Mouse (Mus musculus): ENCODE measurements around the gene Adck1. TPM values are rescaled to one million over a fixed set of nuclear protein-coding genes. Genes with fewer than 3 reads are reported as not detected.

Gene Adck1
- polyA plus RNA-seq, 1 experiment, result 10.7 TPM

GRCm38 (mm10) chr12:88372018-88372417 is 11.7 kb downstream of the Adck1 start:
- Histone ChIP-seq H3K27ac (ENCODE audit: insufficient read depth, low read length) (no peak overlapping the region), H3K4me3 (ENCODE audit: insufficient read depth, low read length) (no peak overlapping the region), H3K4me1 (ENCODE audit: control insufficient read depth, insufficient read depth, low read length) (no peaks in the 10 kb centered on the region)
- no peak for TF ChIP-seq CTCF (IDR thresholded peaks at IDR 0.05; ENCODE audit: borderline replicate concordance, insufficient read depth, low read length)
- TF ChIP-seq POLR2A (IDR thresholded peaks at IDR 0.05; ENCODE audit: low read depth, low read length), result no peak

GRCm38 (mm10) chr12:88376820-88377219 is 16.5 kb downstream of the Adck1 start:
- Histone ChIP-seq H3K4me3 (ENCODE audit: insufficient read depth, low read length) (no peak overlapping the region), H3K27ac (ENCODE audit: insufficient read depth, low read length) (no peak overlapping the region), H3K4me1 (ENCODE audit: control insufficient read depth, insufficient read depth, low read length) (no peaks in the 10 kb centered on the region)
- no peak for TF ChIP-seq POLR2A (IDR thresholded peaks at IDR 0.05; ENCODE audit: low read depth, low read length)
- no peak for TF ChIP-seq CTCF (IDR thresholded peaks at IDR 0.05; ENCODE audit: borderline replicate concordance, insufficient read depth, low read length)

GRCm38 (mm10) chr12:88378256-88378655 is 17.9 kb downstream of the Adck1 start:
- no peak for TF ChIP-seq POLR2A (IDR thresholded peaks at IDR 0.05; ENCODE audit: low read depth, low read length)
- TF ChIP-seq CTCF (IDR thresholded peaks at IDR 0.05; ENCODE audit: borderline replicate concordance, insufficient read depth, low read length), result no peak
- H3K4me3 ChIP-seq (ENCODE audit: insufficient read depth, low read length), result no peak overlapping the region
- no peaks in the 10 kb centered on the region for H3K4me1 ChIP-seq (ENCODE audit: control insufficient read depth, insufficient read depth, low read length)
- H3K27ac ChIP-seq (ENCODE audit: insufficient read depth, low read length), result no peak overlapping the region

- Histone ChIP-seq H3K27ac (ENCODE audit: insufficient read depth, low read length) (no peak overlapping the region), H3K4me1 (ENCODE audit: control insufficient read depth, insufficient read depth, low read length) (no peaks in the 10 kb centered on the region), H3K4me3 (ENCODE audit: insufficient read depth, low read length) (no peak overlapping the region)
- TF ChIP-seq CTCF (IDR thresholded peaks at IDR 0.05; ENCODE audit: borderline replicate concordance, insufficient read depth, low read length) (no peak), POLR2A (IDR thresholded peaks at IDR 0.05; ENCODE audit: low read depth, low read length) (no peak)
Measured at GRCm38 (mm10) chr12:88388832-88389231, 28.5 kb downstream of the Adck1 start.

GRCm38 (mm10) chr12:88398658-88399057 is 38.3 kb downstream of the Adck1 start:
- TF ChIP-seq POLR2A (IDR thresholded peaks at IDR 0.05; ENCODE audit: low read depth, low read length) (no peak), CTCF (IDR thresholded peaks at IDR 0.05; ENCODE audit: borderline replicate concordance, insufficient read depth, low read length) (no peak)
- H3K4me3 ChIP-seq (ENCODE audit: insufficient read depth, low read length), result no peak overlapping the region
- no peak overlapping the region for H3K27ac ChIP-seq (ENCODE audit: insufficient read depth, low read length)
- no peaks in the 10 kb centered on the region for H3K4me1 ChIP-seq (ENCODE audit: control insufficient read depth, insufficient read depth, low read length)

GRCm38 (mm10) chr12:88403541-88403940 is 43.2 kb downstream of the Adck1 start:
- Histone ChIP-seq H3K27ac (ENCODE audit: insufficient read depth, low read length) (no peak overlapping the region), H3K4me1 (ENCODE audit: control insufficient read depth, insufficient read depth, low read length) (no peaks in the 10 kb centered on the region), H3K4me3 (ENCODE audit: insufficient read depth, low read length) (no peak overlapping the region)
- TF ChIP-seq POLR2A (IDR thresholded peaks at IDR 0.05; ENCODE audit: low read depth, low read length) (no peak), CTCF (IDR thresholded peaks at IDR 0.05; ENCODE audit: borderline replicate concordance, insufficient read depth, low read length) (no peak)

- H3K4me1 ChIP-seq (ENCODE audit: control insufficient read depth, insufficient read depth, low read length), result no peaks in the 10 kb centered on the region
- peak; percentile 46; the same call in 1 of the 2 replicates for TF ChIP-seq CTCF (IDR thresholded peaks at IDR 0.05; ENCODE audit: borderline replicate concordance, insufficient read depth, low read length)
- no peak for TF ChIP-seq POLR2A (IDR thresholded peaks at IDR 0.05; ENCODE audit: low read depth, low read length)
- no peak overlapping the region for H3K4me3 ChIP-seq (ENCODE audit: insufficient read depth, low read length)
- H3K27ac ChIP-seq (ENCODE audit: insufficient read depth, low read length), result no peak overlapping the region
Measured at GRCm38 (mm10) chr12:88405113-88405512, 44.8 kb downstream of the Adck1 start.

GRCm38 (mm10) chr12:88407996-88408322 is 47.6 kb downstream of the Adck1 start:
- H3K4me3 ChIP-seq (ENCODE audit: insufficient read depth, low read length), result no peak overlapping the region
- no peak for TF ChIP-seq CTCF (IDR thresholded peaks at IDR 0.05; ENCODE audit: borderline replicate concordance, insufficient read depth, low read length)
- no peak for TF ChIP-seq POLR2A (IDR thresholded peaks at IDR 0.05; ENCODE audit: low read depth, low read length)
- no peaks in the 10 kb centered on the region for H3K4me1 ChIP-seq (ENCODE audit: control insufficient read depth, insufficient read depth, low read length)
- H3K27ac ChIP-seq (ENCODE audit: insufficient read depth, low read length), result no peak overlapping the region

- H3K27ac ChIP-seq (ENCODE audit: insufficient read depth, low read length), result no peak overlapping the region
- no peaks in the 10 kb centered on the region for H3K4me1 ChIP-seq (ENCODE audit: control insufficient read depth, insufficient read depth, low read length)
- H3K4me3 ChIP-seq (ENCODE audit: insufficient read depth, low read length), result no peak overlapping the region
- TF ChIP-seq CTCF (IDR thresholded peaks at IDR 0.05; ENCODE audit: borderline replicate concordance, insufficient read depth, low read length), result no peak
- no peak for TF ChIP-seq POLR2A (IDR thresholded peaks at IDR 0.05; ENCODE audit: low read depth, low read length)
Measured at GRCm38 (mm10) chr12:88408323-88409047, 48.1 kb downstream of the Adck1 start.

- TF ChIP-seq CTCF (IDR thresholded peaks at IDR 0.05; ENCODE audit: borderline replicate concordance, insufficient read depth, low read length) (no peak), POLR2A (IDR thresholded peaks at IDR 0.05; ENCODE audit: low read depth, low read length) (no peak)
- Histone ChIP-seq H3K4me3 (ENCODE audit: insufficient read depth, low read length) (no peak overlapping the region), H3K4me1 (ENCODE audit: control insufficient read depth, insufficient read depth, low read length) (no peaks in the 10 kb centered on the region), H3K27ac (ENCODE audit: insufficient read depth, low read length) (no peak overlapping the region)
Measured at GRCm38 (mm10) chr12:88413239-88413638, 52.9 kb downstream of the Adck1 start.

Data from embryonic fibroblast, embryonic 13.5 days (primary cell).